Mouse (Mus musculus): ENCODE results near the gene Btbd11. TPM values are rescaled to one million over a fixed set of nuclear protein-coding genes. Genes with fewer than 3 reads are reported as not detected.
A peak's percentile ranks its signal among the peaks of the same experiment; 100 is the strongest.

Btbd11 gene
- total and polyA plus RNA-seq, 2 experiments = 0.55 to 0.92 TPM

GRCm38 (mm10) chr10:85617501-85618417 is 231.1 kb downstream of the Btbd11 start:
- Histone ChIP-seq H3K79me2 (ENCODE audit: control insufficient read depth, insufficient read depth, low read length) (no peaks in the 10 kb centered on the region), H3K36me3 (ENCODE audit: control insufficient read depth, insufficient read depth, low read length) (no peaks in the 10 kb centered on the region), H3K27me3 (ENCODE audit: control insufficient read depth, insufficient read depth, low read length) (0 out of 2 replicates have a peak, but pooled peaks cover 3% of the 10 kb centered on the region), H3K4me3 (ENCODE audit: insufficient read depth, low read depth, low read length) (no peak overlapping the region), H3K9ac (ENCODE audit: low read depth, low read length) (no peak overlapping the region), H3K27ac (replicated peaks; ENCODE audit: insufficient read depth, low read depth, low read length) (no peak overlapping the region), H3K4me1 (ENCODE audit: control insufficient read depth, insufficient read depth, low read length) (no peaks in the 10 kb centered on the region)
- TF ChIP-seq POLR2A (IDR thresholded peaks at IDR 0.05; ENCODE audit: extremely low read depth, insufficient read depth, low read length) = no peak
- no peak for TF ChIP-seq CTCF (IDR thresholded peaks at IDR 0.05; ENCODE audit: low read depth, low read length)
- WGBS = 76% methylated on average over 12 of the region's 12 CpGs
- no peak for DNase-seq (ENCODE audit: extremely low read depth, low read depth, low spot score)

DNA sequence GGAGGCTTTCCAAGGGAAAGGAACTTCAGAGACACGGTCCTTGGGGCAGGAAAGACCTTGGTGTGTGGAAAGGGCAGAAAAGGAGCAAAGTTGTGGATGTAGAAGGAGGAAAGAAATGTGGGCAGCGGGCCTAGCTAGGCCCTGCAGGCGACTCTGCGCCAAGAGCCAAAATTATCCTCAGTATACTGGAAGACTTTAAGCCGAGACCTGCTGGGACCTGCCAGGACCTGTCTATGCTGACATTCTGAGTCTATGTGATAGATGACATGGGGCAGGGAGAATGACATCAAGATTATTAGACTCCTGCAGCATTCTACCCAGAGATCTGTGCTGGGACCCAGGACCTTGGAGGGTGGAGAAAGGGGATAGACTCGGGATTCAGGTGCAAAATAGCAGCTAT is 234.5 kb downstream of the Btbd11 start:
- no peak overlapping the region for H3K4me3 ChIP-seq (ENCODE audit: insufficient read depth, low read depth, low read length)
- DNase-seq (ENCODE audit: extremely low read depth, low read depth, low spot score) = no peak
- H3K4me1 ChIP-seq (ENCODE audit: control insufficient read depth, insufficient read depth, low read length) = peaks cover 3% of the 10 kb centered on the region; the same call in 1 of the 2 replicates
- 85% methylated on average over 6 of the region's 6 CpGs for WGBS
- H3K79me2 ChIP-seq (ENCODE audit: control insufficient read depth, insufficient read depth, low read length) = no peaks in the 10 kb centered on the region
- H3K27me3 ChIP-seq (ENCODE audit: control insufficient read depth, insufficient read depth, low read length) = no peaks in the 10 kb centered on the region
- H3K36me3 ChIP-seq (ENCODE audit: control insufficient read depth, insufficient read depth, low read length) = no peaks in the 10 kb centered on the region
- no peak overlapping the region for H3K27ac ChIP-seq (replicated peaks; ENCODE audit: insufficient read depth, low read depth, low read length)
- no peak overlapping the region for H3K9ac ChIP-seq (ENCODE audit: low read depth, low read length)
- TF ChIP-seq POLR2A (IDR thresholded peaks at IDR 0.05; ENCODE audit: extremely low read depth, insufficient read depth, low read length) (no peak), CTCF (IDR thresholded peaks at IDR 0.05; ENCODE audit: low read depth, low read length) (no peak)

DNA sequence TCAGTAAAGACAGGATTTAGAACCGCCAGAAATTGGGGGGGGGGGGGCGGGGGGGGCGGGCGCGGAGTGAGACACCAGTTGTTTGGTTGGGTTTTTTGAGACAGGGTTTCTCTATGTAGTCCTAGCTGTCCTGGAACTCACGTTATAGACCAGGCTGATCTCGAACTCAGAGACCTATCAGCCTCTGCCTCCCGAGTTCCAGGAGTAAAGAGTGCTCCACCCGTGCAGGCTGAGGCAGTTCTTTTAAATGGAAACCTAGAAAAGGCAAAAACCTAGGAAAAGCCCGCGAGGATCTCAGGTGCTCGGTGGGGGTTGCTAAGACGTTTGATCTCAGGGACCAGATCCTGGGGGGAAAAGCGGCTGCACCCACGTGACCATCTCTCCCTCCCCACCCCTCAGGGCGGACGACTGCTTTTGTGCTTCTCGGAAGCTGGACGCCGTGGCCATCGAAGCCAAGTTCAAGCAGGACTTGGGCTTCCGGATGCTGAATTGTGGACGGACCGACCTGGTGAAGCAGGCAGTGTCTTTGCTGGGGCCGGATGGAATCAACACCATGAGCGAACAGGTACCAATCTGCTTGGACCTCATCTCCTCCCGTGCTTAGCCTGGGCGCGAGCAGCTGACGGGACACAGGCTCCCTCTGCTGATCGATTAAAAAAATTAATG is 238.0 kb downstream of the Btbd11 start:
- Histone ChIP-seq H3K27ac (replicated peaks; ENCODE audit: insufficient read depth, low read depth, low read length) (no peak overlapping the region), H3K79me2 (ENCODE audit: control insufficient read depth, insufficient read depth, low read length) (no peaks in the 10 kb centered on the region), H3K4me3 (ENCODE audit: insufficient read depth, low read depth, low read length) (peak overlapping the region; percentile 27; the same call in 1 of the 2 replicates), H3K27me3 (ENCODE audit: control insufficient read depth, insufficient read depth, low read length) (no peaks in the 10 kb centered on the region), H3K4me1 (ENCODE audit: control insufficient read depth, insufficient read depth, low read length) (peaks cover 3% of the 10 kb centered on the region; the same call in 1 of the 2 replicates), H3K36me3 (ENCODE audit: control insufficient read depth, insufficient read depth, low read length) (no peaks in the 10 kb centered on the region), H3K9ac (ENCODE audit: low read depth, low read length) (no peak overlapping the region)
- 6% methylated on average over 31 of the region's 31 CpGs for WGBS
- DNase-seq (ENCODE audit: extremely low read depth, low read depth, low spot score) = peak; percentile 17
- TF ChIP-seq CTCF (IDR thresholded peaks at IDR 0.05; ENCODE audit: low read depth, low read length) (peak; percentile 68), POLR2A (IDR thresholded peaks at IDR 0.05; ENCODE audit: extremely low read depth, insufficient read depth, low read length) (no peak)

GRCm38 (mm10) chr10:85625170-85625686 is 238.6 kb downstream of the Btbd11 start:
- DNase-seq (ENCODE audit: extremely low read depth, low read depth, low spot score) = no peak
- Histone ChIP-seq H3K27ac (replicated peaks; ENCODE audit: insufficient read depth, low read depth, low read length) (no peak overlapping the region), H3K4me3 (ENCODE audit: insufficient read depth, low read depth, low read length) (no peak overlapping the region), H3K9ac (ENCODE audit: low read depth, low read length) (no peak overlapping the region), H3K4me1 (ENCODE audit: control insufficient read depth, insufficient read depth, low read length) (peaks cover 3% of the 10 kb centered on the region; the same call in 1 of the 2 replicates), H3K79me2 (ENCODE audit: control insufficient read depth, insufficient read depth, low read length) (no peaks in the 10 kb centered on the region), H3K27me3 (ENCODE audit: control insufficient read depth, insufficient read depth, low read length) (no peaks in the 10 kb centered on the region), H3K36me3 (ENCODE audit: control insufficient read depth, insufficient read depth, low read length) (no peaks in the 10 kb centered on the region)
- TF ChIP-seq CTCF (IDR thresholded peaks at IDR 0.05; ENCODE audit: low read depth, low read length) = no peak
- TF ChIP-seq POLR2A (IDR thresholded peaks at IDR 0.05; ENCODE audit: extremely low read depth, insufficient read depth, low read length) = no peak
- WGBS = 56% methylated on average over 4 of the region's 4 CpGs

- Histone ChIP-seq H3K79me2 (ENCODE audit: control insufficient read depth, insufficient read depth, low read length) (no peaks in the 10 kb centered on the region), H3K27me3 (ENCODE audit: control insufficient read depth, insufficient read depth, low read length) (no peaks in the 10 kb centered on the region), H3K27ac (replicated peaks; ENCODE audit: insufficient read depth, low read depth, low read length) (no peak overlapping the region), H3K4me1 (ENCODE audit: control insufficient read depth, insufficient read depth, low read length) (no peaks in the 10 kb centered on the region), H3K9ac (ENCODE audit: low read depth, low read length) (no peak overlapping the region), H3K4me3 (ENCODE audit: insufficient read depth, low read depth, low read length) (no peak overlapping the region), H3K36me3 (ENCODE audit: control insufficient read depth, insufficient read depth, low read length) (no peaks in the 10 kb centered on the region)
- TF ChIP-seq POLR2A (IDR thresholded peaks at IDR 0.05; ENCODE audit: extremely low read depth, insufficient read depth, low read length) (no peak), CTCF (IDR thresholded peaks at IDR 0.05; ENCODE audit: low read depth, low read length) (no peak)
- WGBS = 76% methylated on average over 10 of the region's 10 CpGs
- no peak for DNase-seq (ENCODE audit: extremely low read depth, low read depth, low spot score)
Measured at GRCm38 (mm10) chr10:85632030-85632429, 245.4 kb downstream of the Btbd11 start.

All from liver, adult 2 months (tissue).